Mouse (Mus musculus): Measurements from ENCODE around the gene Nop58. TPM values are rescaled to one million over a fixed set of nuclear protein-coding genes. Genes with fewer than 3 reads are reported as not detected.

Gene Nop58
- total and polyA plus RNA-seq, 2 experiments = 14.2 to 18.3 TPM

- Histone ChIP-seq H3K4me1 (ENCODE audit: control insufficient read depth, insufficient read depth, low read length) (no peaks in the 10 kb centered on the region), H3K4me3 (ENCODE audit: insufficient read depth, low read depth, low read length) (no peak overlapping the region), H3K9ac (ENCODE audit: low read depth, low read length) (no peak overlapping the region), H3K36me3 (ENCODE audit: control insufficient read depth, insufficient read depth, low read length) (no peaks in the 10 kb centered on the region), H3K27me3 (ENCODE audit: control insufficient read depth, insufficient read depth, low read length) (no peaks in the 10 kb centered on the region), H3K27ac (replicated peaks; ENCODE audit: insufficient read depth, low read depth, low read length) (no peak overlapping the region), H3K79me2 (ENCODE audit: control insufficient read depth, insufficient read depth, low read length) (no peaks in the 10 kb centered on the region)
- 82% methylated on average over 8 of the region's 8 CpGs for WGBS
- TF ChIP-seq CTCF (IDR thresholded peaks at IDR 0.05; ENCODE audit: low read depth, low read length) (no peak), POLR2A (IDR thresholded peaks at IDR 0.05; ENCODE audit: extremely low read depth, insufficient read depth, low read length) (no peak)
- no peak for DNase-seq (ENCODE audit: extremely low read depth, low read depth, low spot score)
Observed at GRCm38 (mm10) chr1:59730106-59730505, 45.3 kb downstream of the Nop58 start.

- Histone ChIP-seq H3K27ac (replicated peaks; ENCODE audit: insufficient read depth, low read depth, low read length) (no peak overlapping the region), H3K27me3 (ENCODE audit: control insufficient read depth, insufficient read depth, low read length) (no peaks in the 10 kb centered on the region), H3K79me2 (ENCODE audit: control insufficient read depth, insufficient read depth, low read length) (no peaks in the 10 kb centered on the region), H3K4me1 (ENCODE audit: control insufficient read depth, insufficient read depth, low read length) (no peaks in the 10 kb centered on the region), H3K9ac (ENCODE audit: low read depth, low read length) (no peak overlapping the region), H3K36me3 (ENCODE audit: control insufficient read depth, insufficient read depth, low read length) (no peaks in the 10 kb centered on the region), H3K4me3 (ENCODE audit: insufficient read depth, low read depth, low read length) (no peak overlapping the region)
- DNase-seq (ENCODE audit: extremely low read depth, low read depth, low spot score) = no peak
- 88% methylated on average over 4 of the region's 4 CpGs for WGBS
- TF ChIP-seq CTCF (IDR thresholded peaks at IDR 0.05; ENCODE audit: low read depth, low read length) = no peak
- TF ChIP-seq POLR2A (IDR thresholded peaks at IDR 0.05; ENCODE audit: extremely low read depth, insufficient read depth, low read length) = no peak
Observed at GRCm38 (mm10) chr1:59730737-59731136, 46.0 kb downstream of the Nop58 start.

GRCm38 (mm10) chr1:59734076-59734475 lies 49.3 kb downstream of the Nop58 start:
- no peak for TF ChIP-seq CTCF (IDR thresholded peaks at IDR 0.05; ENCODE audit: low read depth, low read length)
- no peak overlapping the region for H3K27ac ChIP-seq (replicated peaks; ENCODE audit: insufficient read depth, low read depth, low read length)
- no peaks in the 10 kb centered on the region for H3K36me3 ChIP-seq (ENCODE audit: control insufficient read depth, insufficient read depth, low read length)
- H3K79me2 ChIP-seq (ENCODE audit: control insufficient read depth, insufficient read depth, low read length) = no peaks in the 10 kb centered on the region
- H3K4me1 ChIP-seq (ENCODE audit: control insufficient read depth, insufficient read depth, low read length) = no peaks in the 10 kb centered on the region; the same call in 1 of the 2 replicates
- H3K4me3 ChIP-seq (ENCODE audit: insufficient read depth, low read depth, low read length) = no peak overlapping the region
- no peaks in the 10 kb centered on the region for H3K27me3 ChIP-seq (ENCODE audit: control insufficient read depth, insufficient read depth, low read length)
- no peak for DNase-seq (ENCODE audit: extremely low read depth, low read depth, low spot score)
- WGBS = 52% methylated on average over 6 of the region's 6 CpGs
- H3K9ac ChIP-seq (ENCODE audit: low read depth, low read length) = no peak overlapping the region

- no peak for TF ChIP-seq POLR2A (IDR thresholded peaks at IDR 0.05; ENCODE audit: extremely low read depth, insufficient read depth, low read length)
- no peak for TF ChIP-seq CTCF (IDR thresholded peaks at IDR 0.05; ENCODE audit: low read depth, low read length)
- Histone ChIP-seq H3K4me1 (ENCODE audit: control insufficient read depth, insufficient read depth, low read length) (no peaks in the 10 kb centered on the region; the same call in 1 of the 2 replicates), H3K79me2 (ENCODE audit: control insufficient read depth, insufficient read depth, low read length) (no peaks in the 10 kb centered on the region), H3K36me3 (ENCODE audit: control insufficient read depth, insufficient read depth, low read length) (no peaks in the 10 kb centered on the region), H3K9ac (ENCODE audit: low read depth, low read length) (no peak overlapping the region), H3K4me3 (ENCODE audit: insufficient read depth, low read depth, low read length) (no peak overlapping the region), H3K27ac (replicated peaks; ENCODE audit: insufficient read depth, low read depth, low read length) (peak overlapping the region; percentile 48; the same call in 1 of the 2 replicates), H3K27me3 (ENCODE audit: control insufficient read depth, insufficient read depth, low read length) (no peaks in the 10 kb centered on the region)
- no peak for DNase-seq (ENCODE audit: extremely low read depth, low read depth, low spot score)
- WGBS = 74% methylated on average over 6 of the region's 6 CpGs
Observed at GRCm38 (mm10) chr1:59738768-59739414, 54.1 kb downstream of the Nop58 start.

DNA sequence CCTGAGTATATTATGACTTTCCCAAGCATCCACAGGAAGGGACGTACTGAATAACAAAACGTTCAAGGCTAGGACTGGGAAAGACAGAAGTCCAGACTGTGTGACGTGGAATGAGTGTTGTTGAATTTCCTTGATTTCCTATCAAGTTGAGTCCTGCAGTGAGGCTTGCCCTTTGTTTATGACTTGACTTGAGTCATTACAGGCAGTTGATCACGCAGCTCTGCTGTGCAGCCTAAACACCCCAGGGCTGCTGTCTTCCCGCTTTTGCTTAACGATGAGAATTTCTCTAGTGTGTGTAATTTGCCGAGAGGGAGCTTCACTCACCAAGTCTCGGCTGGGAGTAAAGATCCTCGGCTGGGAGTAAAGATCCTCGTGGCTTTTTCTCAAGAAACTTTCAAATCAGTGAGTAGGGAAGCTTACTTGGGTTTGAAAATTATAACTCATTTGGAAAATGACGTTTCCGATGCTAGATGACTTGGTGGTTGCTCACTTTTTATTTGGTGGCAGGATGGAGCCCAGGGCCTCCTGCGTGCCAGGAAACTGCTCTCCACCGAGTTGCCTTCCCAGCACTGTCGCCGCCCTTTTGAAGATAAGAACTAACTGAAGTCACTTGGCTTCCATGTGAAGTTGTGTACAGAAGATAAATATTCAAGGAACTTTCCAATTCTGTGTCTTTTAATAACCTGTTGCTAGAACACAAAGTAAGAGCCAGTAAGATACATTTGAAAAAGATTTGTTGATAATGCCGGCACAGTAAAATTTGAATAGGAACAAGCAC lies 55.0 kb downstream of the Nop58 start:
- no peak for TF ChIP-seq CTCF (IDR thresholded peaks at IDR 0.05; ENCODE audit: low read depth, low read length)
- TF ChIP-seq POLR2A (IDR thresholded peaks at IDR 0.05; ENCODE audit: extremely low read depth, insufficient read depth, low read length) = no peak
- no peak for DNase-seq (ENCODE audit: extremely low read depth, low read depth, low spot score)
- Histone ChIP-seq H3K27ac (replicated peaks; ENCODE audit: insufficient read depth, low read depth, low read length) (peak overlapping the region; percentile 69), H3K79me2 (ENCODE audit: control insufficient read depth, insufficient read depth, low read length) (no peaks in the 10 kb centered on the region), H3K9ac (ENCODE audit: low read depth, low read length) (no peak overlapping the region), H3K4me3 (ENCODE audit: insufficient read depth, low read depth, low read length) (no peak overlapping the region), H3K36me3 (ENCODE audit: control insufficient read depth, insufficient read depth, low read length) (no peaks in the 10 kb centered on the region), H3K27me3 (ENCODE audit: control insufficient read depth, insufficient read depth, low read length) (no peaks in the 10 kb centered on the region), H3K4me1 (ENCODE audit: control insufficient read depth, insufficient read depth, low read length) (no peaks in the 10 kb centered on the region; the same call in 1 of the 2 replicates)
- WGBS = 69% methylated on average over 17 of the region's 17 CpGs

DNA sequence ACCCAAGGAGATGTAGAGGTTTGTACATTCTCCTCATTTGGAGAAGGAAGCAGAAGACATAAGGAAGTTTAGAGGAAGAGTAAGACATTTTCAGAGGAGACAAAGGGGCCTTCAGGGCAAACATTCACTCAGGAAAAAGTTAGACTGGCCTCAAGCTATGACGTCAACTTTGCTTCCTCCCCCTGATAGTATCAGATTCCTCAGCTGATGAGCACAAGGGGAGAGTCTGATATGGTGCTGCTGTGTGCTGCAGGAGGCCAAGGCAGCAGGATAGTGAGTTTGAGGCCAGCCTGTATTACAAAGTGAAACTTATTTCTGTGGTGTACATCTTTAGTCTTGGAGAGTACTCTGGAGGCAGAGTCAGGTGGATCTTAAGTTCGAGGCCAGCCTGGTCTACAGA lies 64.3 kb downstream of the Nop58 start:
- Histone ChIP-seq H3K9ac (ENCODE audit: low read depth, low read length) (no peak overlapping the region), H3K4me3 (ENCODE audit: insufficient read depth, low read depth, low read length) (no peak overlapping the region), H3K27ac (replicated peaks; ENCODE audit: insufficient read depth, low read depth, low read length) (no peak overlapping the region), H3K36me3 (ENCODE audit: control insufficient read depth, insufficient read depth, low read length) (no peaks in the 10 kb centered on the region), H3K27me3 (ENCODE audit: control insufficient read depth, insufficient read depth, low read length) (no peaks in the 10 kb centered on the region), H3K79me2 (ENCODE audit: control insufficient read depth, insufficient read depth, low read length) (no peaks in the 10 kb centered on the region), H3K4me1 (ENCODE audit: control insufficient read depth, insufficient read depth, low read length) (no peaks in the 10 kb centered on the region)
- TF ChIP-seq POLR2A (IDR thresholded peaks at IDR 0.05; ENCODE audit: extremely low read depth, insufficient read depth, low read length) (no peak), CTCF (IDR thresholded peaks at IDR 0.05; ENCODE audit: low read depth, low read length) (no peak)
- no peak for DNase-seq (ENCODE audit: extremely low read depth, low read depth, low spot score)
- WGBS = 80% methylated on average over 2 of the region's 2 CpGs

Data from liver, adult 2 months (tissue).